Mouse (Mus musculus): ENCODE measurements at regions not wholly inside any gene's neighbourhood (a gene's known extent, or its start where the extent isn't known, plus 50 kb on each side); places are given as distances from the start of the nearest gene placed in this dataset.

- no peak overlapping the region for H3K4me2 ChIP-seq (ENCODE audit: low read depth)
- H3K4me1 ChIP-seq (ENCODE audit: control insufficient read depth, insufficient read depth, low read length), result no peaks in the 10 kb centered on the region
- no peak for ATAC-seq (ENCODE audit: insufficient read depth, low FRiP score, low TSS enrichment)
- no peak overlapping the region for H3K27ac ChIP-seq (ENCODE audit: low read depth, low read length)
- no peak overlapping the region for H3K9ac ChIP-seq (ENCODE audit: low read length)
- 91% methylated on average over 10 of the region's 10 CpGs for WGBS
- H3K4me3 ChIP-seq (ENCODE audit: low read depth, low read length), result no peak overlapping the region
- H3K36me3 ChIP-seq (ENCODE audit: control insufficient read depth, insufficient read depth, low read length), result no peaks in the 10 kb centered on the region
- no peak for DNase-seq (ENCODE audit: low spot score)
- no peaks in the 10 kb centered on the region for H3K9me3 ChIP-seq (ENCODE audit: control insufficient read depth, low read length)
- H3K27me3 ChIP-seq (ENCODE audit: control insufficient read depth, insufficient read depth, low read length), result no peaks in the 10 kb centered on the region
Measured at GRCm38 (mm10) chr10:45763160-45763955, 185.7 kb downstream of the Hace1 start.

DNA sequence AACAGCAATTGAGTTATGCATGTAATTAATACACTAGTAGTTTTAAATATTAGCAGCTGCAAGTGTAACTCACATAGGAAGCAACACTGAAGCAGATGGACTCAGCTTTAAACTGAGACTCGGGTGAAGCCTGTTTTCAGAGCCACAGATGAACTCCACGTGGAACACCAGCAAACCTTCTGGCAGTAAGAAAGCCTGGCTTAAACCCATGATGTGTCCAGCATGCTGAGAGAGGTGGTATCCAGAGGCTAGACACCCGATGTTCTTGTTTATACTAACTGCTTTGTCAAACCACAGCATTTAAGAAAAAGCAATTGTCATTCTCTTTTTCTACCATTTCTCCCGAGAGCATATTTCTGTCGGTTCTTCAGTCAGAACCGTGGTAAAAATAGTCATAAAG, 202.1 kb downstream of the Hace1 start:
- Histone ChIP-seq H3K9me3 (ENCODE audit: control insufficient read depth, low read length) (no peaks in the 10 kb centered on the region), H3K4me1 (ENCODE audit: control insufficient read depth, insufficient read depth, low read length) (peaks cover 6% of the 10 kb centered on the region; the same call in 1 of the 2 replicates), H3K27ac (ENCODE audit: low read depth, low read length) (no peak overlapping the region), H3K36me3 (ENCODE audit: control insufficient read depth, insufficient read depth, low read length) (no peaks in the 10 kb centered on the region), H3K4me2 (ENCODE audit: low read depth) (no peak overlapping the region), H3K9ac (ENCODE audit: low read length) (no peak overlapping the region), H3K27me3 (ENCODE audit: control insufficient read depth, insufficient read depth, low read length) (no peaks in the 10 kb centered on the region), H3K4me3 (ENCODE audit: low read depth, low read length) (no peak overlapping the region)
- no peak for DNase-seq (ENCODE audit: low spot score)
- no peak for ATAC-seq (ENCODE audit: insufficient read depth, low FRiP score, low TSS enrichment)
- 30% methylated on average over 6 of the region's 6 CpGs for WGBS

DNA sequence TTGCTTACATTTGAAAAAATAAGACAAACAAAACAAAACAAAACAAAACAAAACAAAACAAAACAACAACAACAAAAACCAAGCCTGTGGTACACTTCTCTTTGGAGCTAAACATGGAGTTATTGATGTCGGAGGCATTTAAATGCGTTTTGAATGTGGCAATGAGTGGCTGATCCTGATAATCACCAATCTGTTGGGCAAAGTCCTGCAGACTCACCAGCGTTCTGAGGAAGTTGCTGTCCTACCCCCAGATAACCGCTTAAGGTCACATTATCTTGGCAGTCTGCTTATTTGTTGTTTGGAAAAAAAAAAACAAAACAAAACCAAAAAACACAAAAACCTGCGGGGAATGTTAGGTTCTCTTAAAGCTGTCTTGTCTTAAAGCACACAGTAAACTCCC, 205.4 kb downstream of the Hace1 start:
- no peak overlapping the region for H3K27ac ChIP-seq (ENCODE audit: low read depth, low read length)
- H3K4me2 ChIP-seq (ENCODE audit: low read depth), result no peak overlapping the region
- no peak overlapping the region for H3K9ac ChIP-seq (ENCODE audit: low read length)
- H3K36me3 ChIP-seq (ENCODE audit: control insufficient read depth, insufficient read depth, low read length), result no peaks in the 10 kb centered on the region
- H3K27me3 ChIP-seq (ENCODE audit: control insufficient read depth, insufficient read depth, low read length), result no peaks in the 10 kb centered on the region
- no peak overlapping the region for H3K4me3 ChIP-seq (ENCODE audit: low read depth, low read length)
- peaks cover 6% of the 10 kb centered on the region; the same call in 1 of the 2 replicates for H3K4me1 ChIP-seq (ENCODE audit: control insufficient read depth, insufficient read depth, low read length)
- 51% methylated on average over 5 of the region's 5 CpGs for WGBS
- ATAC-seq (ENCODE audit: insufficient read depth, low FRiP score, low TSS enrichment), result no peak
- DNase-seq (ENCODE audit: low spot score), result no peak
- H3K9me3 ChIP-seq (ENCODE audit: control insufficient read depth, low read length), result no peaks in the 10 kb centered on the region

- Histone ChIP-seq H3K4me2 (ENCODE audit: low read depth) (no peak overlapping the region), H3K27me3 (ENCODE audit: control insufficient read depth, insufficient read depth, low read length) (no peaks in the 10 kb centered on the region), H3K4me3 (ENCODE audit: low read depth, low read length) (no peak overlapping the region), H3K9ac (ENCODE audit: low read length) (no peak overlapping the region), H3K36me3 (ENCODE audit: control insufficient read depth, insufficient read depth, low read length) (no peaks in the 10 kb centered on the region), H3K9me3 (ENCODE audit: control insufficient read depth, low read length) (no peaks in the 10 kb centered on the region), H3K4me1 (ENCODE audit: control insufficient read depth, insufficient read depth, low read length) (peaks cover 6% of the 10 kb centered on the region; the same call in 1 of the 2 replicates), H3K27ac (ENCODE audit: low read depth, low read length) (peak overlapping the region; percentile 40; the same call in 1 of the 2 replicates)
- ATAC-seq (ENCODE audit: insufficient read depth, low FRiP score, low TSS enrichment) (peak; percentile 37), DNase-seq (ENCODE audit: low spot score) (peak; percentile 20)
- 23% methylated on average over 11 of the region's 11 CpGs for WGBS
Measured at GRCm38 (mm10) chr10:45783461-45784149, 206.0 kb downstream of the Hace1 start.

- H3K27ac ChIP-seq (ENCODE audit: low read depth, low read length), result peak overlapping the region; percentile 46; the same call in 1 of the 2 replicates
- no peaks in the 10 kb centered on the region for H3K27me3 ChIP-seq (ENCODE audit: control insufficient read depth, insufficient read depth, low read length)
- DNase-seq (ENCODE audit: low spot score), result peak; percentile 26
- no peak overlapping the region for H3K4me2 ChIP-seq (ENCODE audit: low read depth)
- peaks cover 6% of the 10 kb centered on the region; the same call in 1 of the 2 replicates for H3K4me1 ChIP-seq (ENCODE audit: control insufficient read depth, insufficient read depth, low read length)
- H3K9ac ChIP-seq (ENCODE audit: low read length), result no peak overlapping the region
- 7% methylated on average over 2 of the region's 2 CpGs for WGBS
- no peak overlapping the region for H3K4me3 ChIP-seq (ENCODE audit: low read depth, low read length)
- no peaks in the 10 kb centered on the region for H3K9me3 ChIP-seq (ENCODE audit: control insufficient read depth, low read length)
- ATAC-seq (ENCODE audit: insufficient read depth, low FRiP score, low TSS enrichment), result peak; percentile 73
- no peaks in the 10 kb centered on the region for H3K36me3 ChIP-seq (ENCODE audit: control insufficient read depth, insufficient read depth, low read length)
Measured at GRCm38 (mm10) chr10:45784150-45784479, 206.5 kb downstream of the Hace1 start.

DNA sequence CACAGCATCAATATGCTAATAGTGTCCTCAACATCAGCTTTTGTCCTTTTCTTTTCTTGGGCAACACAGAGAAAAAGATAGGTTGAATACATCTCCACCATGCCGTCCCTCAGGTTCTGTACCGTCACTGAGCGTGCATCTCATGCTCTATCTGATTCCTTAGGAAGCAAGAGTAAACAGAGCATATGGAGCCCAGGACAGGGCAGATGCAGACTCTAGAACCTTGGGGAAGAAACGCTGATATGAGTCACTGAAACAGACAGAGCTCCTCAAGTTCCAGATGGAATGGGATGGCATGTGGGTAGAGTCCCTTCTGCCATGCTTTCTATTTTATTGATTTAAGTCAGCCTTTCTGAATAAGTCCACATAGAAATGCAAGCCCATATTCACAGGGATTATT, 206.9 kb downstream of the Hace1 start:
- Histone ChIP-seq H3K9me3 (ENCODE audit: control insufficient read depth, low read length) (no peaks in the 10 kb centered on the region), H3K4me2 (ENCODE audit: low read depth) (no peak overlapping the region), H3K9ac (ENCODE audit: low read length) (no peak overlapping the region), H3K4me1 (ENCODE audit: control insufficient read depth, insufficient read depth, low read length) (peaks cover 6% of the 10 kb centered on the region; the same call in 1 of the 2 replicates), H3K36me3 (ENCODE audit: control insufficient read depth, insufficient read depth, low read length) (no peaks in the 10 kb centered on the region), H3K27ac (ENCODE audit: low read depth, low read length) (peak overlapping the region; percentile 46; the same call in 1 of the 2 replicates), H3K4me3 (ENCODE audit: low read depth, low read length) (no peak overlapping the region), H3K27me3 (ENCODE audit: control insufficient read depth, insufficient read depth, low read length) (no peaks in the 10 kb centered on the region)
- WGBS, result 64% methylated on average over 4 of the region's 4 CpGs
- DNase-seq (ENCODE audit: low spot score) (no peak), ATAC-seq (ENCODE audit: insufficient read depth, low FRiP score, low TSS enrichment) (0 out of 2 replicates have a peak, but pooled peaks have one; percentile 13)

- no peaks in the 10 kb centered on the region for H3K36me3 ChIP-seq (ENCODE audit: control insufficient read depth, insufficient read depth, low read length)
- no peaks in the 10 kb centered on the region for H3K9me3 ChIP-seq (ENCODE audit: control insufficient read depth, low read length)
- no peak overlapping the region for H3K4me2 ChIP-seq (ENCODE audit: low read depth)
- ATAC-seq (ENCODE audit: insufficient read depth, low FRiP score, low TSS enrichment) (no peak), DNase-seq (ENCODE audit: low spot score) (no peak)
- 81% methylated on average over 1 of the region's 1 CpGs for WGBS
- no peak overlapping the region for H3K4me3 ChIP-seq (ENCODE audit: low read depth, low read length)
- H3K27ac ChIP-seq (ENCODE audit: low read depth, low read length), result no peak overlapping the region
- peaks cover 3% of the 10 kb centered on the region; the same call in 1 of the 2 replicates for H3K4me1 ChIP-seq (ENCODE audit: control insufficient read depth, insufficient read depth, low read length)
- H3K27me3 ChIP-seq (ENCODE audit: control insufficient read depth, insufficient read depth, low read length), result no peaks in the 10 kb centered on the region
- no peak overlapping the region for H3K9ac ChIP-seq (ENCODE audit: low read length)
Measured at GRCm38 (mm10) chr10:45788356-45788755, 210.7 kb downstream of the Hace1 start.

GRCm38 (mm10) chr10:45795582-45795981, 218.0 kb downstream of the Hace1 start:
- WGBS, result 90% methylated on average over 2 of the region's 2 CpGs
- ATAC-seq (ENCODE audit: insufficient read depth, low FRiP score, low TSS enrichment), result no peak
- H3K4me2 ChIP-seq (ENCODE audit: low read depth), result no peak overlapping the region

More at GRCm38 (mm10) chr10:45795582-45795981, 218.0 kb downstream of the Hace1 start:
- Histone ChIP-seq H3K4me1 (ENCODE audit: control insufficient read depth, insufficient read depth, low read length) (no peaks in the 10 kb centered on the region), H3K4me3 (ENCODE audit: low read depth, low read length) (no peak overlapping the region), H3K36me3 (ENCODE audit: control insufficient read depth, insufficient read depth, low read length) (no peaks in the 10 kb centered on the region), H3K27ac (ENCODE audit: low read depth, low read length) (no peak overlapping the region), H3K9ac (ENCODE audit: low read length) (no peak overlapping the region), H3K9me3 (ENCODE audit: control insufficient read depth, low read length) (no peaks in the 10 kb centered on the region), H3K27me3 (ENCODE audit: control insufficient read depth, insufficient read depth, low read length) (no peaks in the 10 kb centered on the region)
- DNase-seq (ENCODE audit: low spot score), result no peak
